Mouse (Mus musculus): ENCODE measurements around the gene C2cd5.
A peak's percentile ranks its signal among the peaks of the same experiment; 100 is the strongest.

Gene C2cd5

DNA sequence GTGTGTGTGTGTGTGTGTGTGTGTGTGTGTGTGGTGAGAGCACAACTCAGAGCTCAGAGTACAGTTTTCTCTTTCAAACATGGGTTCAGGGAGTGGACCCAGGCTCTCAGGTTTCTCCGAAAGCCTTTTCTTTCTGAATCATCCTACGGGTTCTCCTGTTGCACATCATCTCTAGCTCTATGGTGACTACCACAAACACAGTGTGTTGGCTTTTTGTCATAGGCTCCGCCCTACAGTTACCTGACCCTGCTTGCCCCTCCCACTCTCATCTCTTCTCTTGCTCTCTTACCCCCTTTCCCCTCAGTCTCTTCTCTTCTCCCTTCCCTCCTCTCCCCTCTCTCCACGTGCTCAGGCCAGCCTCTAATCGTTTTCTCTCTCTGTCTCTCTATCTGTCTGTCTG is 15.6 kb upstream of the C2cd5 start:
- DNase-seq (ENCODE audit: low read depth, low spot score): no peak

DNA sequence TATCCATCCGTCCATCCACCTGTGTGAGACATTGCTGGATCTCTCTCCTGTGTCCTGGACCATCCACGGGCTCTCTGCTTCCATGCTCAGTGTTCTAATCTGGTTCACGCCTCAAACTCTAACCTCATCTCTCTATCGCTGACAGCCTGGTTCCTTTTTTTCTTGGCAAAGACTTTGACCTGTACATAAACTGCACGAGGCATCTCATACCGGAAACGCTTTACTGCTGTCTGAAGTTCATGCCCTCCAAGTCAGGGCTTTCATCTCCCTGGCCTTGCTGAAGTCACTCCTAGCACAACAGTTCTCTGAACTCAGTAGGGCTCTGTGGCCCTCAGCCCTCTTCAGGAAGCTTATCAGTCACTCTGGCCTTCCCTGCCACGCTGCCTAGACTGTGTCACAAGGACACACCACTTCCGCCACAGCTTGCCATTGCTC is 15.1 kb upstream of the C2cd5 start:
- no peak for DNase-seq (ENCODE audit: low read depth, low spot score)

GRCm38 (mm10) chr6:143114556-143114955 is 14.6 kb upstream of the C2cd5 start:
- no peak for DNase-seq (ENCODE audit: low read depth, low spot score)

DNA sequence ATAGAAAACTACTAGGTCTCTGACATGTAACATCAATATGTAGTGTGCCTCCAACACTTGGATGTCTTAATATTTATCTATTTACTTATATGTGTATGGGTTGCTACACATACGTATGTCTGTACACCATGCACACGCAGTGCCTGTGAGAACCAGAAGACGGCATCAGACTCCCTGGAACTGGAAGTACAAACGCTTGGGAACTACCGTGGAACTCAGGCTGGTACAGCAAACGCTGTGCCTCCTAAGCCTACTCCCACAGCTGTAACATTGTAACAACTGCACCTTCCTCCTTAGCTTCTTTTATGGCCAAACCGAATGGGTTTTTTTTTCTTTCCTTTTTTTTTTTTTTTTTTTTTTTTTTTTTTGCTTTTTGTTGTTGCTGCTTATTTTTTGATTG is 10.4 kb upstream of the C2cd5 start:
- DNase-seq (ENCODE audit: low read depth, low spot score): no peak

GRCm38 (mm10) chr6:143109622-143110218 is 9.8 kb upstream of the C2cd5 start:
- DNase-seq (ENCODE audit: low read depth, low spot score): no peak

GRCm38 (mm10) chr6:143108031-143108430 is 8.1 kb upstream of the C2cd5 start:
- no peak for DNase-seq (ENCODE audit: low read depth, low spot score)

DNA sequence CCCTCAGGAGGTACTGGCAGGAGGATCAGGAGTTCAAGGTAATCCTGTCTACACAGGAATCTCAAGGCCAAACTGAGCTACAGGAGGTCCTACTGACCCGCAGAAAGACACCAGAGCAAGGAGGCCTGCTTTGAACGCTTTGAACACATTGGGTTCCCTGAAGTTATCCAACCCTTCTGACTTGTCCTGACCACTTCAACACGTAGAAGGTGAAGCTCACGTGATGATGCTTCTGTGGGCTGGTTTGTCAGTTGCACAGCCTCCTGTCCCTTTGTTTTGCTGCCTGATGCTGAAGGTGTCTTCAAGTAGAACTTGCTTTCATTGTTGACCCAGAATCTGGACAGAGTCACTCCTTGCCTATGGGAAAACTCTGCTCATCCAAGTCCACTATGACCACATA is 7.7 kb upstream of the C2cd5 start:
- DNase-seq (ENCODE audit: low read depth, low spot score): no peak

- DNase-seq (ENCODE audit: low read depth, low spot score): peak; percentile 43
Measured at GRCm38 (mm10) chr6:143105766-143106165, 5.8 kb upstream of the C2cd5 start.

DNA sequence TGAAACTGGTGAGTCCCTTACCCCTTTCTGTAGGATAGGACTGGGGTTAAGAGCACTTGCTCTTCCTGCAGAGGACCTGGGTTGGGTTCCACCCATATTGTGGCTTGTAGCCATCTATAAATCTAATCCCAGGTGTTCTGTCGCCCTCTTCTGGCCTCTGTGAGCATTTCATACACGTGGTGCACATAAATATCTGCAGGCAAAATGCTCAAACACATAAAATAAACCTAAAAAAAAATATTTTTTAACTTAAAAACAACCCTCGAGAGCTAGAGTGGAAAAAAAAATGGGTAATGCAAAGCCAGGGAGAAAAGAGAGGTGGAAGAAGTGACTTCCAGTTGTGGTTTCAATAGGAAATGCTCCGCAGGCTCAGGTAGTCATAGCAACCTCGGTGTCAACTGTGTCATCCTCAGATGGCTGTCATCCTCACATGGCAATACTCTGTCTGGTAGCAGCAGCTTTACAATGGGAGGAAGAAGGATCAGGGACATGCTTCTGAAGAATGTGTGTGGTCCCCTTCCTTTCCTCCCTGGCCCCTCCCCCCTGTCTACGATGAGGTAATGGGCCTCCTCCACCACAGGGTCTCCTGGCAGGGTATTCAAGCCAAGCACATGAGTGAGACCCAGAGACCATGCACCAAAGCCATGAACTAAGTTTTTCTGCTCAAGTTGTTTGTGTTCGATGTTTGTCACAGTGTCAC is 4.2 kb upstream of the C2cd5 start:
- DNase-seq (ENCODE audit: low read depth, low spot score): no peak

- no peak for DNase-seq (ENCODE audit: low read depth, low spot score)
Measured at GRCm38 (mm10) chr6:143100478-143101115, 656 bp upstream of the C2cd5 start.

DNA sequence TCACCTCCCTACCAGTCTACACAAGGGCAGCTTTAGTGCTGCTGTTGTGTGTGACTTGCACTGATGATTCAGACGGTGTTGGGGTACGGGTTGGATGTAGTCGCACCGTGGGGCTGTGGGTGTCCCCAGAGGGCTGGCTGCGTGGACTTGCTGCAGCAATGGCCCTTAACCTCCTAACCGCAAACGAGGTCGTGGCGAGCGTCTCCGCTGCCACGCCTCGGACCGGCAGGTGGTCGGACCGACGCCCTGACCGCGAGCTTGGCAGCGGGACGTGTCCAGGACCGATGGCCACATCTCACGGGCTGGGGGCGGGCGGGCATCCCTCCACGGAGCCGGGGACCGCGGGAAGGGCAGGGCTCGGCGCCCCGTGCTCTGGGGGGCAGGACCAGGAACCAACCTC is 660 bp downstream of the C2cd5 start:
- DNase-seq (ENCODE audit: low read depth, low spot score): no peak

DNA sequence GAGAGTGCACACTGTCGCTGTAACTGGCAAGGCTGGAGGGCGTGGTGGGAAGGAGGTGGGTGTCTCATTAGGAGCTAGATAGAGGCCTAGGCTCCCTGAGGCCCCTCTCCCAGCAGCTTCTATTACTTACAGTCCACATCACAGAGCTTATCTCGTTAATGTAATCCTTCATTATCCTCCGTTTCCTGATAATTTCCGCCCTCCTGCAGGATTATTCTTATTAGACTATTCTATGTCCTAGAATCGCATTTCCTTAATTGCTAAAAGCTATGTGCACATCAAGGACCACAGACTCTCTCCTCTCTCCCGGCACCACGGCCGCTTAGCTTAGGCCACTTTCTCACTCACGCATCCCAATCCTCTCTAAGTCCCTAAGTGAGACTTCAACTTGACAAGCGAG is 4.8 kb downstream of the C2cd5 start:
- no peak for DNase-seq (ENCODE audit: low read depth, low spot score)

GRCm38 (mm10) chr6:143092856-143093255 is 7.1 kb downstream of the C2cd5 start:
- no peak for DNase-seq (ENCODE audit: low read depth, low spot score)

DNA sequence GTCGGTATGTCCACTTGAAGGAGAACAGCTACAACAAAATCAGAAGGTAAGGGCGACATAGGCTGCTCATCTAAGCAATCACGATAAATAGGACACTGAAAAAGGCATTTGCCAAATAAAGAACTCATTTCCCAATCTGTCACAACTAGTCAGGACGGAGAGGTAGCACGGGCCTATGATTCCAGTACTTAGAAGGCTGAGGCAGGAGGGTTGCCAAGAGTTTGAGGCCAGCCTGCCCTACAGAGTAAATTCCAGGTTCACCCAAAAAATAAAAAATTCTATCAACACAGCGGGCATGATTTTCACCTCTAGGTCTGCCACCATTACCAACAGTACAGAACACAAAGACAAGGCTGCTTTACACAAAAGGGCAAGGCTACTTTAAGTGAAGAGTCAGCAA is 8.9 kb downstream of the C2cd5 start:
- DNase-seq (ENCODE audit: low read depth, low spot score): no peak

DNA sequence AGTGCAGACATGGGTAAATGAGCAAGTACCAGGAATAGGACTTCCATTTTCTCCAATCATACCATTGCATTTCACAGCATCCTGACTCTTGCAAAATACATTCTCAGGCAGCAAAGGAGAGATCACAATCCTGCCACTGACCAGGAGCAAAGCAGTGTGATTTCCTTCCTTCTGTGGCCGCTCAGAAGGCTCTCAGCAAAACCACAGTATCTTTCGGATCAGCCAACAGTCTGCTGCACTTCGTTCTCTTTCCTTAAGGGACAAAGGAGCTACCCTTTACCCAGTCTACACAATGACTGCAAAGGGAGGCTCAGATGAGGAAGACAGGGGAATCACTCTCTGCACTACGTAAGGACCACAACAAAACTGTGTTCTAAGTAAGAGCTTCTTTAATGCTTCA is 12.6 kb downstream of the C2cd5 start:
- no peak for DNase-seq (ENCODE audit: low read depth, low spot score)

GRCm38 (mm10) chr6:143085898-143086297 is 14.0 kb downstream of the C2cd5 start:
- DNase-seq (ENCODE audit: low read depth, low spot score): no peak

GRCm38 (mm10) chr6:143084314-143085025 is 15.5 kb downstream of the C2cd5 start:
- DNase-seq (ENCODE audit: low read depth, low spot score): no peak

GRCm38 (mm10) chr6:143081479-143082106 is 18.3 kb downstream of the C2cd5 start:
- no peak for DNase-seq (ENCODE audit: low read depth, low spot score)

DNA sequence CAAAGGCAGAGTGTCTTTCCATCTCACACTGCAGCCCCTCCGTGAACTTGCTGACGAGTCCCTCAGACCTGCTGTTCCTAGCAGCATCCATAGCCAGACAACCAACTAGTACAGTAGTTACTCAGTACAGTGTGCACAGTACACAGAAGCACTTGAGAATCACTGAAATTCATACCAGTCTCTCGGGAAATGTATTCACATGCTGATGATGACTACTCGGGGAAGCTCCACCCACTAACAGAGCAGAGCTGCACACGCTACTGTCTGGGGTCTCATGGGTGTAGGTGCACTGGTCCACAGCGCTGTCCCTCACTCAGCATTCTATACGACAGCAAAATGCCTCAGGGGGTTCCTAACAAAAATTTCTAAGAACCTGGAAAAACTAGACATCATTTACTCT is 19.2 kb downstream of the C2cd5 start:
- DNase-seq (ENCODE audit: low read depth, low spot score): no peak

- no peak for DNase-seq (ENCODE audit: low read depth, low spot score)
Measured at GRCm38 (mm10) chr6:143079126-143079525, 20.8 kb downstream of the C2cd5 start.

DNA sequence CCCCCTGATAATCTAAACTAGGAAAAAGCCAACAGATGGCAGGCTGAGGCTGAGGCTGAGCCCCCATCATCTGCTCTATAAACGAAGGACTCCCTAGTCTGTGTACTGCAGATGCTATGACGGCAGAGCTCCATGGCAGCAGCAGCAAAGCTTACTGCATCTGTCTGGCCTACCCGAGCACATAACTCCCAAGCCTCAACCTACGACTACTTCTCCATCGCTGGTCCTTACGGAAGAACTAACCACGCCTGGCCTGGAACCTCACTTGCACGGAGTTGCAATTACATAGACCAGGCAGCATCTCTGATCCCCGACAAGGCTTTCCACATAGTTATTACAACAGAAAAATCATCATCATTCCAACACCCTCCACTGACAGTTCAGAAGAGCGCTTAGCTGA is 23.5 kb downstream of the C2cd5 start:
- DNase-seq (ENCODE audit: low read depth, low spot score): no peak

GRCm38 (mm10) chr6:143073914-143074313 is 26.0 kb downstream of the C2cd5 start:
- no peak for DNase-seq (ENCODE audit: low read depth, low spot score)

Data from telencephalon, adult 2 months (tissue).